ENCODE assay signal across 28 mouse cellular contexts in the genomic region with DNA sequence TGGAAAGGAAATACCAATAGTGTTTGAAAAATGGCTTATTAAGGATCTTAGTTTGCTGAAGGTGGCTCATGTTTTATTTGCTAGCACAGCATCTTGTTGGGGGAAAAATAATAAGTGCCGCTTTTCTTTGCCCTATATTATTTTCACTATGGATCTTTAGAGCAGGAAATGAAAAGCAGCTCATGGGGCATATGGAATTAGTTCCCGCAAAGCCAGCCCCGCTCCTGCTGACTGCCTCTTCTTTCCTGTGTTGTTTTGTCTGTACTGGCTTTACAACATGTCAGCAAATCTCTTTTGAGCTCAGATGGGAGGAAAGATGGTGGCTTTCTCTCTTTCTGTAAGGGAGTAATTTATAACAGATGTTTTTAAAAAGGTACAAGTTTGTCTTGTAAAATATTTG.
DNase-seq lines count a peak whose midpoint lies in the region; ATAC-seq and TF ChIP-seq lines count a peak whose summit lies in the region.
"Had no signal": no experiment of that assay in that cellular context is flagged by ENCODE, and none has a peak within 500 bp of the region (broad histone marks: within the 10 kb centered on the region; RNA-seq: fewer than 3 reads in every experiment).

No protein-coding gene starts in this region.

- no peaks in the 10 kb centered on the region for H3K27me3 ChIP-seq in hindbrain, embryonic 11.5 days (ENCODE audit: control insufficient read depth, insufficient read depth, low read length)
- no peaks in the 10 kb centered on the region for H3K27me3 ChIP-seq in hindbrain, postnatal 0 days (ENCODE audit: insufficient read depth, low read length)
- no peaks in the 10 kb centered on the region for H3K27me3 ChIP-seq in embryonic facial prominence, embryonic 11.5 days (ENCODE audit: control insufficient read depth, insufficient read depth, low read length)
- H3K27me3 ChIP-seq in limb, embryonic 10.5 days (ENCODE audit: low read depth, poor library complexity, severe bottlenecking): no peaks in the 10 kb centered on the region
- H3K27me3 ChIP-seq: lung, embryonic 15.5 days had no signal

- no peak overlapping the region for H3K9ac ChIP-seq in hindbrain, embryonic 11.5 days (ENCODE audit: low read depth, low read length)
- H3K9ac ChIP-seq in hindbrain, postnatal 0 days (replicated peaks; ENCODE audit: low read length): no peak overlapping the region
- no peak overlapping the region for H3K9ac ChIP-seq in embryonic facial prominence, embryonic 11.5 days (replicated peaks; ENCODE audit: low read length)
- H3K9ac ChIP-seq: hindbrain, embryonic 14.5 days; liver, embryonic 14.5 days; lung, embryonic 15.5 days had no signal

- no peak overlapping the region for H3K4me3 ChIP-seq in hindbrain, embryonic 11.5 days (ENCODE audit: low read depth, low read length)
- no peak overlapping the region for H3K4me3 ChIP-seq in hindbrain, postnatal 0 days (ENCODE audit: low read length)
- H3K4me3 ChIP-seq in embryonic facial prominence, embryonic 11.5 days (ENCODE audit: low read depth, low read length): no peak overlapping the region
- H3K4me3 ChIP-seq in limb, embryonic 10.5 days: no peak overlapping the region
- H3K4me3 ChIP-seq: erythroblast, embryonic 14.5 days; lung, embryonic 15.5 days had no signal

- ATAC-seq in hindbrain, embryonic 11.5 days (ENCODE audit: low FRiP score): no peak
- ATAC-seq in hindbrain, postnatal 0 days: no peak
- ATAC-seq in embryonic facial prominence, embryonic 11.5 days (replicated peaks; ENCODE audit: insufficient number of reproducible peaks, low FRiP score, low TSS enrichment, low read depth): no peak
- ATAC-seq: forebrain, embryonic 16.5 days; inflammation-experienced regulatory T-cells, adult 6 months; midbrain, embryonic 16.5 days had no signal

- H3K4me2 ChIP-seq in hindbrain, embryonic 11.5 days (replicated peaks; ENCODE audit: low read depth, low read length): no peak overlapping the region
- no peak overlapping the region for H3K4me2 ChIP-seq in hindbrain, postnatal 0 days (ENCODE audit: low read depth, low read length)
- H3K4me2 ChIP-seq in embryonic facial prominence, embryonic 11.5 days (ENCODE audit: low read depth, low read length): no peak overlapping the region
- H3K4me2 ChIP-seq: heart, embryonic 11.5 days; hindbrain, embryonic 14.5 days; lung, embryonic 15.5 days; midbrain, embryonic 11.5 days had no signal

- no peaks in the 10 kb centered on the region for H3K9me3 ChIP-seq in hindbrain, embryonic 11.5 days (ENCODE audit: control insufficient read depth, low read length)
- H3K9me3 ChIP-seq in hindbrain, postnatal 0 days (ENCODE audit: low read length): no peaks in the 10 kb centered on the region
- no peaks in the 10 kb centered on the region for H3K9me3 ChIP-seq in embryonic facial prominence, embryonic 11.5 days (replicated peaks; ENCODE audit: control insufficient read depth, low read length)
- no peaks in the 10 kb centered on the region for H3K9me3 ChIP-seq in limb, embryonic 10.5 days (replicated peaks)
- H3K9me3 ChIP-seq: lung, embryonic 15.5 days had no signal

- DNase-seq in hindbrain, embryonic 11.5 days (ENCODE audit: low spot score): peak; percentile 6
- no peak for DNase-seq in hindbrain, postnatal 0 days (ENCODE audit: low spot score)
- peak; percentile 70 for DNase-seq in embryonic facial prominence, embryonic 11.5 days (ENCODE audit: low spot score)
- DNase-seq in limb, embryonic 10.5 days (ENCODE audit: low spot score): no peak
- DNase-seq in mesoderm, embryonic 11.5 days (ENCODE audit: low read depth, low spot score): peak; percentile 25
- DNase-seq in urinary bladder, postnatal 14 days (ENCODE audit: low spot score): no peak
- DNase-seq in gastrocnemius, adult 8-10 months (ENCODE audit: low spot score in 2 of 2): no peak
- DNase-seq in spleen, postnatal 10 days (ENCODE audit: low spot score in 2 of 2): no peak
- DNase-seq: adrenal gland, postnatal 25 days; cerebellum, adult 18-20 months; cerebellum, postnatal 14 days; gastrocnemius, postnatal 14 days; heart, adult 11 months; heart, postnatal 4 days; kidney, adult 11 months; kidney, postnatal 14 days; liver; right cerebral cortex, adult 18-20 months; right cerebral cortex, postnatal 4 days had no signal

- no peak for TF ChIP-seq CTCF in hindbrain, postnatal 0 days (IDR thresholded peaks at IDR 0.05; ENCODE audit: low read depth)

- no peak overlapping the region for H3K27ac ChIP-seq in hindbrain, embryonic 11.5 days (ENCODE audit: low read depth, low read length)
- H3K27ac ChIP-seq in hindbrain, postnatal 0 days: no peak overlapping the region
- no peak overlapping the region for H3K27ac ChIP-seq in embryonic facial prominence, embryonic 11.5 days (replicated peaks; ENCODE audit: low read depth, low read length)
- H3K27ac ChIP-seq in limb, embryonic 10.5 days: peak overlapping the region; percentile 36; the same call in 1 of the 2 replicates
- H3K27ac ChIP-seq: hindbrain, embryonic 14.5 days; liver, embryonic 14.5 days; lung, embryonic 15.5 days had no signal

- 55% methylated on average over 3 of the region's 3 CpGs for WGBS in hindbrain, embryonic 11.5 days
- WGBS in hindbrain, postnatal 0 days: 67% methylated on average over 3 of the region's 3 CpGs
- WGBS in embryonic facial prominence, embryonic 11.5 days: 25% methylated on average over 3 of the region's 3 CpGs
- WGBS in limb, embryonic 10.5 days: 40% methylated on average over 3 of the region's 3 CpGs

- no peaks in the 10 kb centered on the region for H3K4me1 ChIP-seq in hindbrain, embryonic 11.5 days (replicated peaks; ENCODE audit: control insufficient read depth, insufficient read depth, low read length)
- no peaks in the 10 kb centered on the region for H3K4me1 ChIP-seq in hindbrain, postnatal 0 days (ENCODE audit: insufficient read depth, low read length)
- H3K4me1 ChIP-seq in embryonic facial prominence, embryonic 11.5 days (ENCODE audit: control insufficient read depth, insufficient read depth, low read length): no peaks in the 10 kb centered on the region
- peaks cover 17% of the 10 kb centered on the region for H3K4me1 ChIP-seq in limb, embryonic 10.5 days
- H3K4me1 ChIP-seq: lung, embryonic 15.5 days had no signal

- H3K36me3 ChIP-seq in hindbrain, embryonic 11.5 days (ENCODE audit: control insufficient read depth, insufficient read depth, low read length): no peaks in the 10 kb centered on the region
- no peaks in the 10 kb centered on the region for H3K36me3 ChIP-seq in hindbrain, postnatal 0 days (ENCODE audit: insufficient read depth, low read length)
- no peaks in the 10 kb centered on the region for H3K36me3 ChIP-seq in embryonic facial prominence, embryonic 11.5 days (replicated peaks; ENCODE audit: control insufficient read depth, insufficient read depth, low read depth, low read length)
- H3K36me3 ChIP-seq in limb, embryonic 10.5 days: no peaks in the 10 kb centered on the region
- H3K36me3 ChIP-seq: lung, embryonic 15.5 days had no signal

Comparison
In these comparisons a context has a peak if more than half of its experiments do, and no peak if none do; other contexts are left out.
1. DNase-seq: peak in hindbrain, embryonic 11.5 days (single experiment), embryonic facial prominence, embryonic 11.5 days (single experiment) and mesoderm, embryonic 11.5 days (single experiment); none in hindbrain, postnatal 0 days (single experiment), limb, embryonic 10.5 days (single experiment), urinary bladder, postnatal 14 days (single experiment), gastrocnemius, adult 8-10 months (0 of 2) and spleen, postnatal 10 days (0 of 2).